Mouse (Mus musculus): ENCODE results near the gene Thsd4.
"Not testable (repeated sequence)": the region's sequence is repeated elsewhere in the genome, so short reads cannot be mapped to it uniquely, and the experiment has no call there.

Gene Thsd4

DNA sequence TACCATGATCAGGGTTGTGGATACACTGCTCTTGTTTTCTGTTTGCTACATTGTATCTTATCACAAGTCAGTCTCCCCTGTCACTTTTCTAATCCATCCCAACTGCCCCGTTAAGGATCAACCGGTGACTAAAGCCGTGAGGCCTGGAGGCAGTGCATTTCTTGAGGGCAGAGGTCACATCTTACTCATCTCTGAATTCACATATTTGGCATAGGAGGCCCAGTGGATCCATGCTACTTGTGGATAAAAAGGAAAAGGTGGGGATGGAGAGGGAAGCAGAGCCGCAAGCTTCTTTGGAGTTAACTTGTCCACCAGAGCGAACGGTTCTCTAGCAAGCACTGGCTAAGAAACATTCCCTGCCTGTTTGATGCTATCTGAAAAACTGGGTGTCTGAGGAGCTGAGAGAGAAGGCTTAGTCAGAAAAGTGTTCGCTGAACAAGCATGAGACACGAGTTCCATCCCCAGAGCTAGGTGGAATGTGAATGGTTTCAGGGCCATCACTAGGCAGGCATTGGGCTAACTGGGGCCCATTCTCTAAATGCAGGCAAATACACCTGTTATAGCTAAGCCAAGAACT is 211.0 kb downstream of the Thsd4 start:
- no peak for DNase-seq (ENCODE audit: low read depth in 2 of 2, low spot score in 2 of 2)

DNA sequence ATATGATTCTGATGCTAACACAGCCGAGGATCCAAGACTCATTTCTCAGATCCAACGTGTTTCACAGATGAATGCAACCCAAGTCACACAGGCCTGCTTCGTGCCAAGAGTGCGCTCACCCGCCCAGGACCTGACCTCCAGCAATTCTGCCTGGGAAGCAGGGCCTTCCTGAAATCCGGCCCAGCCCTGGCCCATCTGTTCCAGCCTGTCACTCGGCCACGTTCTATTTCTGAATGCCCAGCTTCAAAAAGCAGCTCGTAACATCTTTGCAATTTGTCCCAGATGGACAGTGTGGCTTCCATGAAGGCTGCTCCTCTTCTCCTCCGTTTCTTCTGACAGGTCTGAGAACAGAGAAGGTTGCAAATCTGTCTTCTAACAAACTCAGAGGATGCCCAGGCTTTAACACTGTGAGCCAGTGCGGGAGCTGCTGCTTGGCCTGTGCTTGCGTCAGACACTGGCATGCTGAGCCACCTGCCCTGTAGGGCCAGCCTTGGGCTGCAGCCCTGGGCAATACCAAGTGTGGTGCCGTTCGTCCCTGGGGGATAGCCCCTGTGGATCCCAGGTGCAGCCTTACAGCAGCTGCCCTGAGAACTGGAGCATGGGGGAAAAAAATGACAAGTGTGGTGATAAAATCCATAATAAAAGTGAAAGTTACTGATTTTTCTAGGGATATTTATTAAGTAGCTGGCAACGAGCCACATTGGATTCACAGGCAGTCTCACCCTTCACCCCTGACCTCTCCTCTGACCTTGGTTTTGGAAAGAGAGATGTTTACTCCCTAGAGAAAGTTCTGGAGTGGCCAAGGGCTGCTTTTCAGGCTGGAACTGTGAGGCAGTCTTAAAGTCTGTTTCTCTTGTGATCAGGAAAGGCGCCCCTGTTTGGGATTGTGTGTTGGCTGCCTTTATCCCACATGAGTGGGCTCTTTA is 211.8 kb downstream of the Thsd4 start:
- no peak for DNase-seq (ENCODE audit: low read depth in 2 of 2, low spot score in 2 of 2)

DNA sequence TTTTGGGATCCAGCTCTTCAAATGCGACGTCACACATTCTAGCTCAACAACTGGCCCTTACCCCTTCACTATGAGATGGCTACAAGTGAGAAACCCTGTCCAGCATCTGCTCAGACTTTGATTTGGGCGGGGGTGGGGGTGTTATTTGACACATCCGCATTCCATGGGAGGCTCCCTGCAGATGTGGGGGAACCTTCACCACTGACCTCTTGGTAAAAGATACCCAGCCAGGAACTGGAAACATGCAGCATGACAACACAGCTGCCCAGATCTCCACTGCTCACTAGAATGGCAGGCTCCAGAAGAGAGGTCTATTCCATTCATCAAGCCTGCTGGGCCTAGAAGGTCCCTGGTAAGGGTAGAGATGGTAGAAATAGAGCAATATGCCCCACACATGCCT is 213.7 kb downstream of the Thsd4 start:
- DNase-seq (ENCODE audit: low read depth in 2 of 2, low spot score in 2 of 2), result no peak

DNA sequence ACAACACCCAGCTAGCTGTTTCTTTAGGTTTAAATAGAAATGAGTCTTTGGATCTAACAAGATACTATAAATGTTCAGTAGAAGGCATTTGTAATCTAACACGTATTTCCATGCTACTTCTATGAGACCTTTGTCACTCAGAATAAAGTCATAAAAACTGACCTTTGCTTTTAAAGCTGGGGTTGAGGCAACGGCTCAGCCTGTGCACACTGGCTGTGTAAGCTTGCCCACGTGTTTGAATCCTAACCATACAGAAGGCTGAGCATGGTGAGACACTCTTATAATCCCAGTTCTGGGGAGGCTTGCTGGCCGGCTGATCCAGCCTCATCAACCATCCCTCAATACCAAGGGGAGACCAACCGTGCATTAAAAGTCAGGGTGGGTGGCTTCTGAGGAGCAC is 214.4 kb downstream of the Thsd4 start:
- no peak for DNase-seq (ENCODE audit: low read depth in 2 of 2, low spot score in 2 of 2)

DNA sequence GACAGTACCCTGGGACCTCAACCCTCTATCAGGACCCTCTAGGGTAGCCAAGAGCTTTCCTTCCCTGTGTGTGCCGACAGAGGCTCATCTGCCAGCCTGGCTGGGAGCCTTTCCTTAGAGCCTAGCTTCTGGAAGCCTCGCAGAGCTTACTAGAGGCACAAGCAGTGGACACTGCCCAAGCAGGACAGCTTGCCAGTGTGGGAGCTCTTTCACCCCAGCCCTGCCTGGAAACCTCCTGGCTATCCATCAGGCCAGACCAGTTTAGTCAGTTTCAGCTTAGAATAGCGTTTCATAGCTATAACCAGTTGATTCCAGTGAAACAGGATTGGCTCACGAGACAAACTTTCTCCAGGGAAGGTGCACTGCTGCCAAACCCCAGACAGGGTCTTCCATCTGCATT is 215.6 kb downstream of the Thsd4 start:
- DNase-seq (ENCODE audit: low read depth in 2 of 2, low spot score in 2 of 2), result no peak

DNA sequence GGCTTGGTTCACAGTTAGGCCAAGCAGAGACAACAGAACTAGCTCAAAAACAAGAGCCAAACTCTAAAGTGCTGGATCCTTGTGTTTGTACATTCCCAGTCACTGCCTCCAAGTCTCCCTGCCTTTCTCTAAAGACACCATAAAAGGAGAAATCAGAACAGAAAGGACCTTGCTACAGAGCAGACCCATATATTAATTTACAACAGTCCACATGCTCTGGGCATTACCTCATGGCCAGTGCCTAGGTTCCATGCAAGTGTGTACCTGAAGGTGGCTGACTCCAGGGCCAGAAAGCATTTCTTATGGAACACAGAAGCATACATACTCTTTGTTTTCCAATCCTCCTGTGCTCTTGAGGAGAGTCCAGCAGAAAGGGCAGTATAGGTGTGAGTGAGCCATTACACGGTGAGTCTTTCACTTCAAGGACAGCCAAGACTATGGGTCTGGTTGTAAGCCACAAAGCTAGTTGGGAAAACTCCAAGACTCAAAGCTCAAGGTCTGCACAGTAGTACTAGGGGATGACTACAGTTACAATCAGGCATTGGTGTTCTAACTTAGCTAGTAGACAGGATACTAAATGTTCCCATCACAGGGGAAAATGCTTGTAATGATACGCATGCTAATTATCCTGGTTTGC is 216.5 kb downstream of the Thsd4 start:
- no peak for DNase-seq (ENCODE audit: low read depth in 2 of 2, low spot score in 2 of 2)

DNA sequence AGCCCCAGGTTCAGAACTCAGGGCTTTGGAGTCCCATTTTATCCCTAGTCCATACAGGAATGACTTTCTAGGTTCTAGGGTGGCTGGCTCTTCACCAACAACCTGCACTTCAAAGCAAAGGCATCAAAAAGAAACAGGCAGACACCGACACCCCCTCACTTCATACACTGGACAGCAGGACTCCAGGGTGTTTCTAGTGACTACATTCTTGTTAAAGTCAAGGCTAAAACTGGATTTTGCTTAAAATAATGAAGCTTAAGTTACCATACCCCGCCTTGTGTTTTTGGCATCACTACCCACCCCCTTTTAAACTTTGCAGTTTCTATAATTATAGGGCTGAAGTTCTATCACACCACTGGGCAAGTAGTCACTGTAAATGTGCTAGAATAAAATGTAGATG is 225.6 kb downstream of the Thsd4 start:
- no peak for DNase-seq (ENCODE audit: low read depth in 2 of 2, low spot score in 2 of 2)

DNA sequence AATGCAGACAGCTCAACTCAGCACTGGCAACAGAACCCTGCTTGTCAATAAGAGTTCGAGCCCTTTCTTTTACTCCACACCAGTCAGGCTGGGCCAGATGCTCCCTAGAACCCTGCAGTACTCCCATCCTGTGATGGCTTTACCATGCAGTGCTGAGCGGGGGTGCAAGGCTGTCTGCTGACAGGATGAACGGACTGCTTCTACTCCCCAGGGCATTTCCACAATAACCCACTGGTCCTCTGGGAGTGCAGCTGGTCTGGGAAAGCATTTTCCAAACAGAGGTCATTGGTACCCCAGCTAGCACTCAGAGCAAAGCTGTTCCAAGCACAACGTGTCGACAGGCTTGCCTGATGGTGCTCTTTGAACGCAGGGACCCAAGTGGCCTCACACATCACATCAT is 226.6 kb downstream of the Thsd4 start:
- DNase-seq (ENCODE audit: low read depth in 2 of 2, low spot score in 2 of 2), result no peak

DNA sequence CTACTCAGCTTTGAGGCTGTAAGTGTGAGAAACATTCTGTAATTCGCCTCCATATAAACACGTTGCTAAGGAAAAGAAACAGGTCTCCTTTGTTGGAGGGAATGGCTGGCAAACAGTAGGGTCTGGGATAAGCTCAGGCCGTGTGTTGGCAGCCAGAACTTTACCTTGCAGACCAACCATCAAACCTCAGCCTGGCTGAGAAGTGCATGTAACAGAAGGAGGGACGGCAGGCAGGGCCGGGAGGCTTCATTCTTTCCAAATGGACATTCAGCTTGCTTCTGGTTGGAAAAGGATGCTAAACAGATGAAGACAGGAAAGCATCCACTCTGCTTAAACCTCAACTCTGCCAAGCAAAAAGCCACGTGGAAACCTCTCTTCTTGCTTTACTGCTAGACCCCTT is 228.7 kb downstream of the Thsd4 start:
- DNase-seq (ENCODE audit: low read depth in 2 of 2, low spot score in 2 of 2), result no peak

DNA sequence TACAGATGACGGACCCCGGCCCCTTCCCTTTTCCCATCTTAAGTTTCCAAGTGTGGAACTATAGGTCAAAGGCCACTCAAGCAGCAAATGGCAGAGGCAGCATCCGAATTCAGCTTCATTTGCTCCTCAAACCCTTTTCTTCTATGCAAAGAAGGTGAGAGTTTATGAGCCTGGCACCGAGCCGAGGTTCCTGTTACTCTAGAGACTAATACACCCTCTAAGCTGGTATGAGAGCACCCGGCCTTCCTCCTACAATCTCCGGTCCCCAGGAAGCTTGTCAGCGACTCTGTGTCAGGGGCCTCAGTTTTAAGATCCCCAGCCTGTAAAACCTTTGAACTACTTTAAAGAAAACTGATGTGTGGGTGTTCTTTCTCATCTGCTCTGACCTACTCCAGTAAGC is 231.1 kb downstream of the Thsd4 start:
- no peak for DNase-seq (ENCODE audit: low read depth in 2 of 2, low spot score in 2 of 2)

DNA sequence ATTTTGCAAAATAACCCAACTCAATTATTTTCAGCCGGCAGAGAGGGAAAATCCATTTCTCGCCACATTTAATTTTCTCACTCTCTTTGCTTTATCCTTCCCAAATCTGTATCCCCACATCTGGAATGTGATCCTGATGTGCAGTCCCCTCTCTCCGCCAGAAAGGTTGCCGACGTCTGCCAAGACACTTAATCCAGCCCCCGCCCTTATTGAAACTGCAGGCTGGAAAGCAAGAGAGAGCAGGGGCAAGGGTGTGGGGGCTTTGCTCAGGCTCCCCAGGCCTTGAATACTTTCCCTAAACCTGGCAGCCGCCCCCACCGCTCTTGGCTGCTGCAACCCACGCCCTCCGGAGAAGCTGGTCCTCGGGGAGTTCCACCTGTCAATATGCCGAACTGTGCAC is 233.1 kb downstream of the Thsd4 start:
- no peak for DNase-seq (ENCODE audit: low read depth in 2 of 2, low spot score in 2 of 2)

DNA sequence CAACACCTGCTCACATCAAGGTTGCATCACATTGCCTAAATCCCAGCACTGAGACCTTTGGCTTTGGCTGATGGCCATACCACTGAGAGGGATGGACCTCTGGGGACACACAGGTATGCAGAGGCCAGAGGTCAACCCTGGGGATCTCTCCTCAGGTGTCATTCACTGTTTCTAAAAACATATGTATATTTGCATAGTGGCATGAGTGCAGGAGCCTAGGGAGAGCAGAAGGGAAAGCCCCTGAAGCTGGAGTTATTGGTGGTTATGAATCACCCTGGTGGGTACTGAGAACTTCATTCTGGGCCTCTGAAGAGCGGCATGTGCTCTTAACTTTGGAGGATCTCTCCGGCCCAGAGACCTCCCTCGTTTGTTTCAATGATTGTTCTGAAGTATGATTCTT is 235.5 kb downstream of the Thsd4 start:
- no peak for DNase-seq (ENCODE audit: low read depth in 2 of 2, low spot score in 2 of 2)

DNA sequence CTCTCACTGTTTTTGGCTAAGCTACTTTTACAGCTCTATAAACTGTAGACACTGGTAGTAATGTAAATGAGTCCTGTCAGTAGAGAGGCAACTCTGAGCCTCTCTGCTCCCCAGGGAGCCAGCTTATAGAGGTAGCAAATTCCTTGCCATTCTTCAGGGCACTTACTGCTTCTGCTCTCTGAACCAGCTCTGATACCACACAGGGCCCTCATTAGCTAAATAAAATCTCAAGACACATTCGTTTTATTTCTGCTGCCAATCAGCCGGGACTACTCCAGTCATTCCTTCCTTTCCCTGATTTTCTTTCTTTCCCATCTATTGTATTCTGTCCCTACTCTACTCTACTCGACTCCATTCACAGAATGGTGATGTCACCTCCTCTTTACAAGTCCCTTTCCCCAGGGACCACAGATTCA is 236.8 kb downstream of the Thsd4 start:
- DNase-seq (ENCODE audit: low read depth in 2 of 2, low spot score in 2 of 2), result no peak

DNA sequence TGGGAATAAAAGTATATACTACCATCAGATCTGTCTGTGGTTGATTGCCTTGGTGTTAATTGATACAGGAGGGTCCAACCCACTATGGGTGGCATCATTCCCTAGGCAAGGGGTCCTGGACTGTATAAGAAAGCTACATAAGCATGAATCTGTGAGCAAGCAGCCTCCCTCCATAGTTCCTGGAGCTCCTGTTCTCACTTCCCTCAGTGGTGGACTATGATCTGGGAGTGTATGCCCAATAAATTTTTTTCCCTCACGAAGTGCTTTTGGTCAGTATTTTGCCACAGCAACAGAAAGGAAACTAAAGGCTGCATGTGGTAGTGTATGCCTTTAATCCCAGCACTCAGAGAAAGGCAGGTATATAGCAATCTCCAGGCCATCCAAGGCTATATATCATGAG is 237.5 kb downstream of the Thsd4 start:
- DNase-seq (ENCODE audit: low read depth in 2 of 2, low spot score in 2 of 2), result no peak

DNA sequence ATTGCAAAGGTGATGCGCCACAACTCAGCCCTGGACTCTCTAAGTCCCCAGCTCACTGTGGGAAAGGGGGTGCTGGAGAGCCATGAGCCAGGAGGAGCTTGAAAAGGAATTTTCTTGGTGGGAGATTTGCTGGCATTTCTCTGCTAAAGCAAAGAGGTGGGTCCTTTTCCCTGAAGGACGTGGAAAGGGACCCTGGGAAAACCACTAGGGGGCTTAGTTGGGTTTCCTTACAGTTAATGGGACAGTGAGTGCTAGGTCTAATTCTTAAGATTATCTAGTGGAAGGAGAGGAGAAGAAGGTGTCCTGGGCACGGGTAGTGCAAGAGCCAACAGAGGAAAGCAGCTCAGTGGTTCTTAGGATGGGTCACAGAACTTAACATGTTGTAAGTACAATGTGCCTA is 238.3 kb downstream of the Thsd4 start:
- no peak for DNase-seq (ENCODE audit: low read depth in 2 of 2, low spot score in 2 of 2)

DNA sequence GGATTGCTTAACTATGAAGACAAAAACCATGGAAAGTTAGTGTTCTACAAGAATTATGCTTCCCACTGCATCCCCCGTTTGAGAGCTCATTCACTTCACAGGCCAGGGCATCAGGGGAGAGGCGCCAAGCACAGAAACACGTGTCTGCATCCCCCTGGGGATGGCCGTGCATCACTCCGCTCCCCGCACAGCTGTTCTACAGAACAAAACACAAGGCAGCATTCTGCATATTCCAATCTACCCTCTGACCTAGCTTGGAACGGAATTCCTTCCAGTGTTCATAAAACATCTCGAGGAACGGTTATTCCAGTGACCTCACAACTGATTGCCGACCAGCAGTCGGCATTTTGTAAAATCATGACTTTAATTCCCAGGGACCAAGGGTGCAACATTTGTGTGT is 240.6 kb downstream of the Thsd4 start:
- DNase-seq (ENCODE audit: low read depth in 2 of 2, low spot score in 2 of 2), result no peak

DNA sequence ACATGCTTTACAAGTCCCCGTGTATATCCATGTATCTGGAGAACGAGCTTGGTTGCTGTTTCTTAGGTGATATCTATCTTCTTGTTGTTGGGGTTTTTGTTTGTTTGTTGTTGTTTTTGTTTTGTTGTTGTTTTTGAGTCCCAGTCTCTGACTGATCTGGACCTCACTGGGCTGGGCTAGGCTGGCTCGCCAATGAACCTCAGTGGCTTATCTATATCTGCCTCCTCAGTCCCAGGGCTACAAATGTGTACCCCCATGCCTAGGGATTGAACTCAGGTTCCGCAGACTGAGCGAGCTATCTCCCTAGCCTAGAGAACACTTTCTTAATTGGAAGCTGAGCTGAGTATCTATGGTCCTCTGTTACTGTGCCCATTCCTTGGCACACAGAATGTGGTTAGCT is 241.1 kb downstream of the Thsd4 start:
- no peak for DNase-seq (ENCODE audit: low read depth in 2 of 2, low spot score in 2 of 2)

DNA sequence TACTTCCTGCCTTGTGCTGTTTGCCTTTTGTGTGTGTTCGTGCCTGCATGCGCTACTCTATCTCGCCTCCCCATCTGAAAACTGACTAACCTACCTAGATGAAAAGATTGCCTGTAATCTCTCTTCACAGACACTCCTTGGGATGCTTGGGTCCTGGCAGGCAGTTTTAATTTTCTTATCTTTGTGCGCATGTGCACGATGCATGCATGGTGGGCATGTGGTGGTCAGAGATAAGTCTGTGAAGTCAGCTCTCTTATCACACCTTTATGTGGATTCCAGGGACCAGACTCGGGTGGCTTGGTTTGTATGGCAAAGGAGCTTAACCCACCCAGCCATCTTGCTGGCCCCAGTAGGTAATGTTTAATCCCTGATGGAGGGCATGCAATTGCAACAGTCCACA is 242.3 kb downstream of the Thsd4 start:
- no peak for DNase-seq (ENCODE audit: low read depth in 2 of 2, low spot score in 2 of 2)

DNA sequence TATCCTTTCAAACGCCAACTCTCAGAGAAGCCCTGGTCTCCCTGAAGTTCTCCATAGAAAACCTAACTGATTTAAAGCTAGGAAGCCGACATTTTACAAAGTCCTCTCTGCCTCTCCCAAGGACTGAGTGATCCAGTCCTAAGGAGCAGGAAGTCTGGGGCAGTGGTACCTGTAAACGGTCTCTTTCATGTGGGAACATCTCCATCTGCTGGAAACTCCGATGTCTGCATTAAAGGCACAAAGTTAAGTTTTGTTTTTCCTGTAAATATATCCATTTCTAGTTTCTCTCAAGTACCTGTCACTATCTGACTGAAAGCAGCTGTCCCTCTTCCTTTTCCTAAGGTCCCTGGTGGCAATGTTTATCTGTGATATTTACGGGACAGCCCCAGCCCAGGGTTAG is 245.5 kb downstream of the Thsd4 start:
- no peak for DNase-seq (ENCODE audit: low read depth in 2 of 2, low spot score in 2 of 2)

DNA sequence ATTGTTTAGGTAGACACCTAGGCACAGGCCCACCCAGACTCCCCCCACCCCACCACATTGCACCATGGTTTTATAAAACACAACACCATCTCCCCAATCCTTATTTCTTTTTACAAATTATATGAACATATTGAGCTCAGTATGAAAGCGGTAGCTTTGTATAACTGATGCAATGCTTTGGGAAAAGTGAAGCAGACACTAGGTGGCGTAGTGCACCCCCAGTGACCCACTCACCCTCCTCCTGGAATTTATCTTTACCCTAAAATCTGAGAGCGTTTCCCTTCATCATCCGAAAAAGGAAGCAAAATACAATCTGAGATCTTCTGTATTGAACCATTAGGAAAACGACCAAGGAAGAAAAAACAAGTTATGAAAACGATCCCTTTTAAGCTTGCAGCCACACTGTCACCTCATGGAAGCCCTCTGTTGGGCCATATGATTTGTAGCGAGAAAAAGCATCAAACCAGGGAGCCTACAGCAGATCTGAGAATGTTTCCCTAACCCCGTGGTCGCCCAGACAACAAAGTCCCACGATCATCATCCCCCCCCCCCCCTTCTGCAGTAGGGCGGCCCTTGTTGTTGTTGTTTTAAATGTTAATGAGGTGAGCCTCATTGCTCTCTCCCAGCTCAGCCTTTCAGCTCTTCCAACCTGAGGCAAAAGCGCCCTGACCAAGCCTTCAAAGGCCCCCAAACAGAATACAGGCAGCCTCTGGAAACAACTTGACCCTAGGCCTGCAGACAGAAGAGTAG is 246.3 kb downstream of the Thsd4 start:
- DNase-seq (ENCODE audit: low read depth in 2 of 2, low spot score in 2 of 2), result no peak

DNA sequence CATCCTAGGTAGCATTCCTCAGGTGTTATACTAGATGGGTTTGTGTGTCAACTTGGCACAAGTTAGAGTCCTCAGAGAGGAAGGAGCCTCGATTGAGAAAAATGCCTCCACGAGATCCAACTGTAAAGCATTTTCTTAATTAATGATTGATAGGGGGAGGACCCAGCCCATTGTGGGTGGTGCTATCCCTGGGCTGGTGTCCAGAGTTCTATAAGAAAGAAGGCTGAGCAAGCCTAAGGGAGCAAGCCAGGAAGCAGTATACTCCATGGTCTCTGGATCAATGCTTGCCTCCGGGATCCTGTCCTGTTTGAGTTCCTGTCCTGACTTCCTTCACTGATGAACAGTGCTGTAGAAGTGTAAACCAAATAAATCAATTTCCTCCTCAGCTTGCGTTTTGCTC is 247.3 kb downstream of the Thsd4 start:
- DNase-seq (ENCODE audit: low read depth in 2 of 2, low spot score in 2 of 2), result no peak

DNA sequence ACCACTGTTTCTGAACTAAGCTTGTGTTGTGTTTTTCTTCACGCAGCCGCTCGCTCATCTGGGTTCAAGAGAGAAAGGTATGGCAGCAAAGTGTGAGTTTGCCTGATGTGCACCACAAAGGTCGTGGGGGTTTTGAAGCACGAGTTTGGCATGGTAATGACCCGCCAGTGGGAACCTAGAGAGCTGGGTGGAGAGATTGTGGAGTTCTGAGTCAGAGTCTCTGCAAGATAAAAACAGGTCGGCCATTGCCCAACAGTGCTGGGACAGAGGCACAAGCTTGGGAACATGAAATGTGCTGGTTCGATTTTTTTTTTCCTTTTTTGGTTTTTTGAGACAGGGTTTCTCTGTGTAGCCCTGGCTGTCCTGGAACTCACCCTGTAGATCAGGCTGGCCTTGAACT is 249.5 kb downstream of the Thsd4 start:
- DNase-seq (ENCODE audit: low read depth in 2 of 2, low spot score in 2 of 2), result not testable (repeated sequence)

Measured in CD8-positive naive resting alpha-beta T cell, adult 2 months (primary cell).